Mouse (Mus musculus) natural killer cell, adult 2 months (primary cell): ENCODE results near the gene Mslnl.

Experiments
- DNase-seq, 2 experiments: peaks; one replicate each; pipeline ENCODE4 v3.0.0; 2022; ENCODE audit warnings: low spot score in 2 of 2

The Mslnl gene

DNA sequence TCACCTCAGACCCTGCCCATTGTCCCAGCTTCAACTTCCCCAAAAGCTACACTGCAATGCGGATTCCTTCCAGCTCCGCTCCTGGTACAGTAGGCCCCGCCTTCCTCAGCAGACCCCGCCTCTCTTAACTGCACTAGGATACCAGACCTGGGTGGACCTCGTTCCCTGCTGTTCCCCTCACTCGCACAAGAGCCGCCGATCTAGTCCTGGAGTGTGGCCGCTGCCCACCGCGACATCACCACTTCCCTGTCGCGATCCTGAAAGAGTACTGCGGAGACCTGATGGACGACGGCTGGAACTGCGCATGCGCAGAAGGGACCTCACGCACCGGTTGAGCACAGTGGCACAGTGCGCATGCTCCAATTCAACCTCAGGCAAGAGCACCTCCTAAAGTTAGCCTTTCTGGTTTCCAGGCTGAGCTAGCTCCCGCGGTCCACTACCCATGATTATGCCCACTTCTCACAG, 49.5 kb downstream of the Mslnl start, which contains the start of gene Haghl:
Haghl (minus strand) TSS at position 393 of the 465 bp plus-strand sequence.
- peak; percentile 92 to 95 for DNase-seq

DNA sequence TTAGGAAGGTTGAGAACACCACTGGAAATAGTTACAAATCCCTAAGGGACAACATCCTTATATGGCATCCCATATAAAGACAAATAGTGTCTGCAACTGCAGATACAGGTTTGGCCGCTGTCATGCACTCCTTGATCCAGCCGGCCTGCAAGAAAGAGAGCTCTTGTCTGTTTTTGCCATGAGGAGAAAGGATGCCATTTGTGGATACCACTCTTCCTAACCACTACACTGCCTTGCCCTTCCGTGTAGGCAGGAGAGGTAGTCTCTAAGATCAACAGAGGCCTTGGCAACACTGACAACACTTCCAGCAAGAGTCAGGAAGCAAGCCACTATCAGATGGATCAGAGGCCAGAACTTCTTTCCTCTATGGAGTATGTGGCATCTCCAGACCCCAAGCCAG, 50.4 kb downstream of the Mslnl start, which contains the start of gene Ccdc78:
Ccdc78 (plus strand) TSS at position 301 of the 400 bp plus-strand sequence.
- DNase-seq, result no peak

- DNase-seq, result no peak
Observed at GRCm38 (mm10) chr17:25786781-25787504, 51.1 kb downstream of the Mslnl start.

DNA sequence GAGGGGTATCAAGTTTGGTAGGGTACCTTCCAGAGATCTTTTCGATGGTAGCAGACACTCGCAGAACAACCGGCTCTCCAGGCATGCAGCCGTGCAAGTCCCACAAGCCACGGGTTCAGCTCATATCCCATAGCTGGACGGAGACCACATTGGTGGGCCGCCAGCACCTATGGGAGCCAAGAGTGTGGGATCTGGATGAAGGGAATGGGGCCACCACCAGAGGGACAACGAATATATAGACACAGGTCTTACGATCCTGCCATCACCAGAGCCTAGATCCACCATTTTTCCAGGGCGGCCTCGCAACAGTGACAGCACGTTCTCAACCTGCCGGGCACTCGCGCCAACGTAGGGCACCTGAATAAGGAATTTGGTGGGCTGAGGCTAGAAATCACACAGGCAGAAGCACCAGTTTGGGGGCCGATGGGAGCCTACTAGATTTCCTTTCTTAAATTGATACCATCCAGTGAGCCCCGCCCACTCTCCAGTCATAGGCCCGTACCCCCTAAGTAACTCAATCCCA, 55.5 kb downstream of the Mslnl start:
- no peak for DNase-seq

DNA sequence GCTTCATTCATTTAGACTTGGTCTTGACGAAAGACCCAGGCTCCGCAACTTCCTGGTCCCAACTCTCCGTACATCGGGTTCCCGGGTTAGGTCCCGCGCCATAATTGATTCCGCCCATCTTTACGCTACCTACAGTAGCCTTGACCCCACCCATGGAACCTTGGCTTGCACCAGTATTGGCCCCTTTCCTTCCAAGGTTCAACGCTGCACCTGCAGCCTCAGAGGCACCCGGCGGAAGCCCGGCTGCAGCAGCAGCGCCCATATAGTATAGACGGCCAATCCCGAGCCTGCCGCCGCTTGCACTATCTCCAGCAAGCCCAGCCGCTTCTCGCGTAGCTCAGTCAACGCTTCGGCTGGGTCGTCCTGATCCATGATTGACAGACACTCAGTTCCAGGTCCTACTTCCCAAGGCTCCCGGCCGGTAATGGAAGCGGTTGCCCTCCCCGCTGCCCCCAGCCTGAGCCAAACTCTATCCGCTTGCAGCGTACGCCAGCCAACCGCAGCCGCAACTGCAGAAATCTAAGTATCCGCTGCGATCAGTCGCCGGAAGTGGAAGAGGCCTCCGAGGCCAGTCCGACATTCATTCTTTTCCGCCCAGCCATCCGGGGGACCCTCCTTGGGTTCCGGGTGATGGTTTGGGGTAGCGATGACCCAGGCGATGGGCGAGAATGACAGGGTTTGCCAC, 56.1 kb downstream of the Mslnl start:
- peak; percentile 85 to 86 for DNase-seq

GRCm38 (mm10) chr17:25792615-25793014, 56.8 kb downstream of the Mslnl start, which contains the start of gene Fam173a:
Gene Fam173a (minus strand): TSS chr17:25792901.
- peak; percentile 65 to 71 for DNase-seq

- no peak for DNase-seq
Observed at GRCm38 (mm10) chr17:25794197-25794596, 58.4 kb downstream of the Mslnl start.

DNA sequence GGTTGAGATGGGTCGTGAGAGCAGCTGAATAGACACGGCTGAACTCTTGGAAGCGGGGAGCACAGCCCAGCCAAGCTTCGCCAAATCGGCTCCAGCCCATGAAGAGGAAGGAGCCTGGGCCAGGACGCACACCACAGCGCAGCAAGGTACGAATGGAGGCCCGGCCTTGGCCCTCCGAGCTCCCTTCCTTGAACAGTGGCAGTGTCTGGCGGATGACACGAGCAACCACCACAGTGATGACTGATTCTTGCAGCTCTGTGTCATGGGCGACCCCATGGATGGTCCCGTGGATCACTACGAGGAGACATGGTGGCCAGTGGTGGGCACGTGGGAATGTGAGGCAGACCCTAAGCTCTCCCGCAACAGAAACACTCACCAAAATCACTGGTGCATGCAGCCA, 59.2 kb downstream of the Mslnl start:
- DNase-seq, result no peak

- DNase-seq, result no peak
Observed at GRCm38 (mm10) chr17:25795609-25796092, 59.8 kb downstream of the Mslnl start, which contains the start of gene AC134908.4. Gene AC134908.4 (minus strand): TSS chr17:25795659.

DNA sequence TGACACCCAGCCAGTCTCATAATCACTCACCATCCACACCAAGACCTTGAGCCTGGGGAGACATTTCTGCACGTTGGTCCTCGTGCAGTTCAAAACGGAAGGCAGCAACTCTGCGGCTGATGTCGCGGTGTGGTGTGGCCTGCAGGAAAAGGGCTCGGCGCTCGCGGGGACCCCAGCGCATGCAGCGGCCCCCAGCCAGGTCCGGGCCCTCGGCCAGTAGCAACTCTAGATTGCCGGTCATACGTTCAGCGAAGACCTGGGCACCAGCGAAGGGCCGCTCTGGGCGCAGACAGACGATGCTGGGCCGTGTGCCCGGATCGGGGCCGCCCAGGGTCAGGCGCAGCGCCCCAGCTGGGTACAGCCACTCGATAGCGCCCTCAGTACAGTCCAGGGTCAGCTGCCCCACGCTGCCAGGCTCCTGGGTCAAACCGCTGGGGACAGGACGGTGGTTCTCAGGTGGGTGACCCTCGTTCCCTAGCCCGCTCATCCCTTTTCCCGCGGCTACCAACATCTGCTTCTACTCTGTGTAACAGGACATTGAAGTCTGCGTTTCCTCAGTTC, 60.4 kb downstream of the Mslnl start:
- no peak for DNase-seq

GRCm38 (mm10) chr17:25796951-25797369, 61.1 kb downstream of the Mslnl start, which contains the start of gene Metrn:
Gene Metrn (minus strand): TSS chr17:25797136.
- DNase-seq, result peak; percentile 69 to 75
